Mouse (Mus musculus): ENCODE results near the gene Slc44a5.
"Not testable (repeated sequence)": the region's sequence is repeated elsewhere in the genome, so short reads cannot be mapped to it uniquely, and the experiment has no call there.

Gene Slc44a5

GRCm38 (mm10) chr3:154101671-154102070 lies 128.4 kb downstream of the Slc44a5 start:
- DNase-seq (ENCODE audit: low read depth) = no peak

GRCm38 (mm10) chr3:154110528-154110927 lies 137.3 kb downstream of the Slc44a5 start:
- no peak for DNase-seq (ENCODE audit: low read depth)

GRCm38 (mm10) chr3:154111221-154111620 lies 138.0 kb downstream of the Slc44a5 start:
- no peak for DNase-seq (ENCODE audit: low read depth)

GRCm38 (mm10) chr3:154114991-154115390 lies 141.8 kb downstream of the Slc44a5 start:
- DNase-seq (ENCODE audit: low read depth) = no peak

GRCm38 (mm10) chr3:154115478-154115877 lies 142.2 kb downstream of the Slc44a5 start:
- DNase-seq (ENCODE audit: low read depth) = no peak

- no peak for DNase-seq (ENCODE audit: low read depth)
Observed at GRCm38 (mm10) chr3:154116000-154116399, 142.8 kb downstream of the Slc44a5 start.

GRCm38 (mm10) chr3:154118992-154119603 lies 145.9 kb downstream of the Slc44a5 start:
- DNase-seq (ENCODE audit: low read depth) = no peak

GRCm38 (mm10) chr3:154122531-154122930 lies 149.3 kb downstream of the Slc44a5 start:
- no peak for DNase-seq (ENCODE audit: low read depth)

- DNase-seq (ENCODE audit: low read depth) = no peak
Observed at GRCm38 (mm10) chr3:154124890-154125575, 151.8 kb downstream of the Slc44a5 start.

GRCm38 (mm10) chr3:154125768-154126376 lies 152.6 kb downstream of the Slc44a5 start:
- no peak for DNase-seq (ENCODE audit: low read depth)

GRCm38 (mm10) chr3:154127246-154127645 lies 154.0 kb downstream of the Slc44a5 start:
- no peak for DNase-seq (ENCODE audit: low read depth)

GRCm38 (mm10) chr3:154129036-154129435 lies 155.8 kb downstream of the Slc44a5 start:
- no peak for DNase-seq (ENCODE audit: low read depth)

- no peak for DNase-seq (ENCODE audit: low read depth)
Observed at GRCm38 (mm10) chr3:154130431-154131114, 157.3 kb downstream of the Slc44a5 start.

GRCm38 (mm10) chr3:154133986-154134385 lies 160.8 kb downstream of the Slc44a5 start:
- no peak for DNase-seq (ENCODE audit: low read depth)

- DNase-seq (ENCODE audit: low read depth) = no peak
Observed at GRCm38 (mm10) chr3:154134701-154135100, 161.5 kb downstream of the Slc44a5 start.

GRCm38 (mm10) chr3:154136501-154136900 lies 163.3 kb downstream of the Slc44a5 start:
- DNase-seq (ENCODE audit: low read depth) = no peak

GRCm38 (mm10) chr3:154141346-154141745 lies 168.1 kb downstream of the Slc44a5 start:
- no peak for DNase-seq (ENCODE audit: low read depth)

- DNase-seq (ENCODE audit: low read depth) = no peak
Observed at GRCm38 (mm10) chr3:154142618-154143017, 169.4 kb downstream of the Slc44a5 start.

- no peak for DNase-seq (ENCODE audit: low read depth)
Observed at GRCm38 (mm10) chr3:154145750-154146149, 172.5 kb downstream of the Slc44a5 start.

- DNase-seq (ENCODE audit: low read depth) = no peak
Observed at GRCm38 (mm10) chr3:154149778-154150177, 176.5 kb downstream of the Slc44a5 start.

- DNase-seq (ENCODE audit: low read depth) = not testable (repeated sequence)
Observed at GRCm38 (mm10) chr3:154153541-154153940, 180.3 kb downstream of the Slc44a5 start.

GRCm38 (mm10) chr3:154165882-154166281 lies 192.6 kb downstream of the Slc44a5 start:
- no peak for DNase-seq (ENCODE audit: low read depth)

Data from 416B (cell line).